Mouse (Mus musculus): ENCODE results near the gene Ablim1. TPM values are rescaled to one million over a fixed set of nuclear protein-coding genes. Genes with fewer than 3 reads are reported as not detected.
"Not testable (repeated sequence)": the region's sequence is repeated elsewhere in the genome, so short reads cannot be mapped to it uniquely, and the experiment has no call there.

Ablim1 gene
- polyA plus RNA-seq, 1 experiment from 2014 or later: 63.2 TPM

GRCm38 (mm10) chr19:57135654-57136053, 179.1 kb downstream of the Ablim1 start:
- not testable (repeated sequence) for H3K36me3 ChIP-seq; H3K27me3 ChIP-seq; H3K9me3 ChIP-seq; H3K27ac ChIP-seq (replicated peaks); H3K4me2 ChIP-seq; ATAC-seq (ENCODE audit: low FRiP score, low read depth); H3K9ac ChIP-seq; H3K4me3 ChIP-seq
- 92% methylated on average over 6 of the region's 6 CpGs for WGBS
- H3K4me1 ChIP-seq (replicated peaks): peaks cover 18% of the 10 kb centered on the region

- H3K27ac ChIP-seq (replicated peaks): peak overlapping the region; percentile 26
- H3K4me1 ChIP-seq (replicated peaks): peaks cover 18% of the 10 kb centered on the region
- H3K36me3 ChIP-seq: 0 out of 2 replicates have a peak, but pooled peaks cover 5% of the 10 kb centered on the region
- H3K27me3 ChIP-seq: no peaks in the 10 kb centered on the region
- no peaks in the 10 kb centered on the region for H3K9me3 ChIP-seq
- peak overlapping the region; percentile 3; the same call in 1 of the 2 replicates for H3K4me3 ChIP-seq
- H3K9ac ChIP-seq: no peak overlapping the region
- peak; percentile 24; the same call in 1 of the 2 replicates for ATAC-seq (ENCODE audit: low FRiP score, low read depth)
- peak overlapping the region; percentile 32 for H3K4me2 ChIP-seq
- 33% methylated on average over 20 of the region's 20 CpGs for WGBS
These were observed 179.9 kb downstream of the Ablim1 start for GRCm38 (mm10) chr19:57134654-57135348.

DNA sequence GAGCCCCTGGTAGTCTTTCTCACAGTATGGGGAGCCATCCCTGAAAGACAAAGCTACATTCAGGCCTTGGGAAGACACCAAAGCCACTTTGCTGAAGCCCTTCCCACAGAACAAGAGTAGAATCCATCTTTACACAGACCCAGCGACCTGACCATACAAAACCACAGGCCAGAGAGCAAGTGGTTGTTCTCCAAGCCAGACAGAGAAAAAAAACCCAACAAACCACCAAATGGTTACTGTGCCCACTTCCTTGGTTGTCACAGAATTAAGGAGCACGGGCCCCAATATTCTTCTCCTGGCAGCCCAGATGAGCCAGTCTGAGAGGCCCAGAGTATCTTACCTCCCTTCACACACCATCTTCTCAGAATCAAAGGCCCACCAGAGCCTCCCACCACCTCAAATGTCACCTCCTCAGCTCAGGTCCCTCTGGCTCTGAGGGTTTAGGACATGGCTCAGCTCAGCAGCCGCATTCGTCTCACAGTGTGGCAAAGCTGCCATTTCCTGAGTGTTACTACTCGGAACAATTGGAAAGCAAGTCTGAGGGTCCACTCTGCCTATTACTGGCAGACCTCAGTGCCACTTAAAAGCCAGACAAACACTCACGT, 181.7 kb downstream of the Ablim1 start:
- Histone ChIP-seq H3K36me3 (0 out of 2 replicates have a peak, but pooled peaks cover 5% of the 10 kb centered on the region), H3K4me1 (replicated peaks) (peaks cover 18% of the 10 kb centered on the region), H3K4me3 (no peak overlapping the region), H3K27me3 (no peaks in the 10 kb centered on the region), H3K27ac (replicated peaks) (no peak overlapping the region), H3K4me2 (no peak overlapping the region), H3K9ac (no peak overlapping the region), H3K9me3 (no peaks in the 10 kb centered on the region)
- 88% methylated on average over 6 of the region's 6 CpGs for WGBS
- no peak for ATAC-seq (ENCODE audit: low FRiP score, low read depth)

DNA sequence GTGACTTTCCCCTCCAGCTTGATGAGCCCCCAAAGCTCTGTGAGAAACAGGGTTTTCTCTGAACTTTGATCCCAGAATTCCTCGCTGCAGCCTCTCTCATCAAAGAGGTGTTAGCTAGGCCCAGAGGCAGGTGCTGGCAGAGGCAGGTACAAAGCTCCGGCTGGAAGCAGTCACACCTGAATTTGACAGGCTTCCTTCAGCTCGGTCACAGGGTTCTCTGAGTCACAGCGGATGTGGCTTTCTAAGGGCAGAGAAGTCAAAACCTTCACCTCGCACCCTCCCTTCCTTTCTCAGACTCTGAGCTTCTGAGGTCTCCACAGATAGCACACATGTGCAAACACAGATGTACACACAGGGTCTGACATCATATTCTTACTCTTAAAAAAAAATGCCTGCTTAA, 182.4 kb downstream of the Ablim1 start:
- no peak overlapping the region for H3K9ac ChIP-seq
- H3K4me1 ChIP-seq (replicated peaks): peaks cover 18% of the 10 kb centered on the region
- no peaks in the 10 kb centered on the region for H3K9me3 ChIP-seq
- no peak for ATAC-seq (ENCODE audit: low FRiP score, low read depth)
- 91% methylated on average over 5 of the region's 5 CpGs for WGBS
- 0 out of 2 replicates have a peak, but pooled peaks cover 5% of the 10 kb centered on the region for H3K36me3 ChIP-seq
- no peak overlapping the region for H3K4me3 ChIP-seq
- no peaks in the 10 kb centered on the region for H3K27me3 ChIP-seq
- H3K4me2 ChIP-seq: no peak overlapping the region
- no peak overlapping the region for H3K27ac ChIP-seq (replicated peaks)

DNA sequence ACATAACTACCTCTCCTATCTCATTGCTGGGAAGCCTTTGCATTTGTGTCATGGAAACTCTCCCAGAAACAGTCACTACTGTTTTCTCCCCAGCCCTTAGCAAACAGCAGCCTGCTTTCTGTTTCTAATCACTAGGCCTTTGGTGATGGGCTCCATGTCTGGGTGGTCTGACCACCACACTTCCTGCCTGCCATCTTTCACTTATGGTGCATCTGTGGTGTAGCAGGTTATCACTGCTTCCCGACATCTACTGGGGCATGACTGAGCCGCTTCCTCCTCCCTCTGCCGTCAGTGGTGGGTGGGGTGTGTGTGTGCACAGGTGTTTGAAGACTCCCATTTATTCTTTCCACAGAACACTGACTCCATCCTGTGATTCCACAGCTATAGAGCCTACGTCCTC, 183.4 kb downstream of the Ablim1 start:
- H3K4me1 ChIP-seq (replicated peaks): peaks cover 18% of the 10 kb centered on the region
- H3K9ac ChIP-seq: no peak overlapping the region
- no peaks in the 10 kb centered on the region for H3K27me3 ChIP-seq
- no peak overlapping the region for H3K4me2 ChIP-seq
- H3K27ac ChIP-seq (replicated peaks): no peak overlapping the region
- peaks cover 5% of the 10 kb centered on the region; the same call in 1 of the 2 replicates for H3K36me3 ChIP-seq
- ATAC-seq (ENCODE audit: low FRiP score, low read depth): no peak
- H3K9me3 ChIP-seq: no peaks in the 10 kb centered on the region
- H3K4me3 ChIP-seq: no peak overlapping the region
- WGBS: 85% methylated on average over 4 of the region's 4 CpGs

GRCm38 (mm10) chr19:57130591-57130990, 184.1 kb downstream of the Ablim1 start:
- Histone ChIP-seq H3K4me3 (no peak overlapping the region), H3K4me2 (no peak overlapping the region), H3K9ac (no peak overlapping the region), H3K27ac (replicated peaks) (no peak overlapping the region), H3K9me3 (no peaks in the 10 kb centered on the region), H3K36me3 (peaks cover 5% of the 10 kb centered on the region; the same call in 1 of the 2 replicates), H3K4me1 (replicated peaks) (peaks cover 14% of the 10 kb centered on the region), H3K27me3 (no peaks in the 10 kb centered on the region)
- 85% methylated on average over 4 of the region's 4 CpGs for WGBS
- no peak for ATAC-seq (ENCODE audit: low FRiP score, low read depth)

- Histone ChIP-seq H3K36me3 (peaks cover 5% of the 10 kb centered on the region; the same call in 1 of the 2 replicates), H3K4me2 (no peak overlapping the region), H3K4me1 (replicated peaks) (peaks cover 8% of the 10 kb centered on the region), H3K9ac (no peak overlapping the region), H3K27me3 (no peaks in the 10 kb centered on the region), H3K27ac (replicated peaks) (no peak overlapping the region), H3K9me3 (no peaks in the 10 kb centered on the region), H3K4me3 (no peak overlapping the region)
- no peak for ATAC-seq (ENCODE audit: low FRiP score, low read depth)
- WGBS: 87% methylated on average over 9 of the region's 9 CpGs
These were observed 185.0 kb downstream of the Ablim1 start for GRCm38 (mm10) chr19:57129729-57130128.

DNA sequence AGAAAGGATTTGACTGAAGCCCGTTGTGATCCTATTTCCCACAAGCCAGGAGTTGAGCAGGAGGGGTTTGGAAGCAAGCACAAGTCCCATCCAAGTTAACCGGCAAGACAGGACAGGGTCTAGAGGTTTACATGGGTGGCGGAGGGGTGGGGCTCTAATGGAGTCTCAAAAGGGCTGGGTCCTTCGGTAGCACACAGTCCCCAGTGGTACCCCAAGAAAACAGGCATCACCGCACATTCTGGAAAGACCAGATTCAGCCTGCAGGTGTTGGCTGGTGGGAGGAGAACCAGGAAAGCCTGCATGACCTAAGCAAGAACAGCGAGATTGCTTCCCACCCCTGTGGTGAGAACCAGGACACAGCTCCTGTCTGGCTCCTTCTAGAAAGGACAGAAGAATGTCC, 186.7 kb downstream of the Ablim1 start:
- H3K9ac ChIP-seq: no peak overlapping the region
- no peak overlapping the region for H3K27ac ChIP-seq (replicated peaks)
- 71% methylated on average over 6 of the region's 6 CpGs for WGBS
- no peak overlapping the region for H3K4me2 ChIP-seq
- H3K27me3 ChIP-seq: no peaks in the 10 kb centered on the region
- H3K9me3 ChIP-seq: no peaks in the 10 kb centered on the region
- H3K36me3 ChIP-seq: peaks cover 5% of the 10 kb centered on the region; the same call in 1 of the 2 replicates
- H3K4me3 ChIP-seq: no peak overlapping the region
- ATAC-seq (ENCODE audit: low FRiP score, low read depth): no peak
- H3K4me1 ChIP-seq (replicated peaks): no peaks in the 10 kb centered on the region; the same call in 1 of the 2 replicates

DNA sequence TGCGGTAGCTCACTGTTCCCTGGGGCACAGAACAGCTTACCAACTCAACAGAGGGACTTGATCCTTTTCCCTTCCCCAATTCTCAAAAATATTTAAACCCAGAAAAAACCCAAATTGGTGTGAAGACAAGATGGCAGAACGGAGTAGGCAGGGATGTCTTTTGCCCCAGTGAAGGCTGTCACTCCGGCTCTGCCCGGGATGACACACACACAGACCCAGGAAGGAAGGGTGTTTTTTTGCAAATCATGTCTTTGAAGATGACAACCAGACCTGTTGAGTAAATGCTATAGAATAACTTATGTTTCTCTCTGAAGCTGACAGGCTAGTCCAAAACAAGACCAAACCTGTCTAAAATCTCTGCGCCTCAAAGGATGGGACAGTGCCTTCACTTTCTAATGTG, 187.2 kb downstream of the Ablim1 start:
- Histone ChIP-seq H3K9ac (no peak overlapping the region), H3K27me3 (no peaks in the 10 kb centered on the region), H3K4me2 (no peak overlapping the region), H3K9me3 (no peaks in the 10 kb centered on the region), H3K4me1 (replicated peaks) (no peaks in the 10 kb centered on the region; the same call in 1 of the 2 replicates), H3K36me3 (peaks cover 5% of the 10 kb centered on the region; the same call in 1 of the 2 replicates), H3K4me3 (no peak overlapping the region), H3K27ac (replicated peaks) (no peak overlapping the region)
- ATAC-seq (ENCODE audit: low FRiP score, low read depth): no peak
- WGBS: 93% methylated on average over 5 of the region's 5 CpGs

- ATAC-seq (ENCODE audit: low FRiP score, low read depth): no peak
- H3K4me3 ChIP-seq: no peak overlapping the region
- H3K4me2 ChIP-seq: no peak overlapping the region
- H3K27me3 ChIP-seq: no peaks in the 10 kb centered on the region
- no peak overlapping the region for H3K9ac ChIP-seq
- H3K27ac ChIP-seq (replicated peaks): no peak overlapping the region
- no peaks in the 10 kb centered on the region; the same call in 1 of the 2 replicates for H3K4me1 ChIP-seq (replicated peaks)
- 76% methylated on average over 10 of the region's 10 CpGs for WGBS
- H3K36me3 ChIP-seq: peaks cover 5% of the 10 kb centered on the region; the same call in 1 of the 2 replicates
- no peaks in the 10 kb centered on the region for H3K9me3 ChIP-seq
These were observed 187.8 kb downstream of the Ablim1 start for GRCm38 (mm10) chr19:57126950-57127349.

DNA sequence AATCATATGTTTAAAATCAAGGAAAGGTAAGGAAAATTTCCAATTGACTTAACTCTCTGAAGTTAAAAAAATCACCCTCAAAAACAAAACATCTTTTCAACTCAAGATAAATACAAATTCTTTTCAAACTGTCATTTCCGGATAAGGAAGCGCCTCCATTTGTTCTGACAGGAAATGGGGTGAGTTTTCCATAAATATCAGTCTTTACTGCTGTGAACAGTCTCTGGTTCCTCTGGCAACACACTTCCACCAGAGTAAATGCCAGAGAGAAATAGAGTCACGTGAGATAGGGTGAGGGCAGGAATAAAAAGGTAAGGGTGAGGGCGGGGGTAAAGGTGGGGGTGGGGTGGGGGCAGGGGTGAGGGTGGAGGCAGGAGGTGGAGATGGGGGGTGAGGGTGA, 189.8 kb downstream of the Ablim1 start:
- no peak for ATAC-seq (ENCODE audit: low FRiP score, low read depth)
- Histone ChIP-seq H3K4me1 (replicated peaks) (no peaks in the 10 kb centered on the region; the same call in 1 of the 2 replicates), H3K4me2 (no peak overlapping the region), H3K27ac (replicated peaks) (no peak overlapping the region), H3K27me3 (no peaks in the 10 kb centered on the region), H3K9me3 (no peaks in the 10 kb centered on the region), H3K9ac (no peak overlapping the region), H3K4me3 (no peak overlapping the region), H3K36me3 (no peaks in the 10 kb centered on the region; the same call in 1 of the 2 replicates)
- WGBS: 81% methylated on average over 4 of the region's 4 CpGs

DNA sequence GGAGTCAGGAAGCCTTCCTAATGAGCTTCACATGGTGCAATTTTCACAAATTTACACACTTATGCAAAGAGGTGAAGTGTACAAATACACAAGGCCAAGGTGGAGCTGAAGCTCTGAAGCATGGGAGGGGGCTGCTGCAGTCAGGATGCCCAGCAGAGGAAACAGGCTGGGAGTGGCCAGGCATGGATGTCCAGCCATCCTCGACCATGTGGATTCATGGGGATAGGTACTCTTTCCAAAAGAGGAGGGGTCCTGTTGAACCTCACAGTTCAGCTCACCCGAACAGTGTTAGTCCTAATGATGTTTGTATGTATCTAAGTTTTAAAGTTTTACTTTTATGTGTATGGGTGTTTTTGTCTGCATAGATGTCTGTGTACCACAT, 190.6 kb downstream of the Ablim1 start:
- Histone ChIP-seq H3K4me2 (no peak overlapping the region), H3K36me3 (no peaks in the 10 kb centered on the region; the same call in 1 of the 2 replicates), H3K4me1 (replicated peaks) (peaks cover 7% of the 10 kb centered on the region), H3K9ac (no peak overlapping the region), H3K27me3 (no peaks in the 10 kb centered on the region), H3K27ac (replicated peaks) (peak overlapping the region; percentile 49), H3K4me3 (no peak overlapping the region), H3K9me3 (no peaks in the 10 kb centered on the region)
- ATAC-seq (ENCODE audit: low FRiP score, low read depth): peak; percentile 10; the same call in 1 of the 2 replicates
- WGBS: 74% methylated on average over 2 of the region's 2 CpGs

All from hindbrain, embryonic 15.5 days (tissue).